Mouse (Mus musculus) frontal cortex, postnatal 14 days (tissue): ENCODE measurements around the gene Arl3.

Source experiments
- DNase-seq, 2 experiments: peaks; one replicate each; pipeline ENCODE4 v3.0.0; 2022; ENCODE audit warnings: low spot score in 2 of 2

The Arl3 gene

DNA sequence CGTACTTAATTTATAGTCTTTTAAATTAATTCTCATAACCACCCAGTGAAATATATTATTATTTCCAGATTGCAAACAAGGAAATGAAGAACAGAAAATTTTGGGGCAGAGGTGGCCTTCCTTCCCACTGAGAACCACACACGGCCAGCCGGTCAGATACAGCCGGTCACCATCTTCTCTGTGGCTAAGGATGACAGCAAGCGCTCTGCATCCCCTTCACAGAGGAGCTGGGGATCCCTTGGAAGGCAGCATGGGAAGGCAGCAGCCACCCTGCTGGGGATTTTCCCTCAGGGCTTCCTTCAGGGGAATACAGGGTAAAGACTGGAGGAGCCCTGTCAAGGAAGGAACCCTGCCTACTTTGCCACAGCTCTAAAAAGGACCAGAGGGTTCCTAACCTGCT is 39.5 kb downstream of the Arl3 start:
- DNase-seq: no peak

DNA sequence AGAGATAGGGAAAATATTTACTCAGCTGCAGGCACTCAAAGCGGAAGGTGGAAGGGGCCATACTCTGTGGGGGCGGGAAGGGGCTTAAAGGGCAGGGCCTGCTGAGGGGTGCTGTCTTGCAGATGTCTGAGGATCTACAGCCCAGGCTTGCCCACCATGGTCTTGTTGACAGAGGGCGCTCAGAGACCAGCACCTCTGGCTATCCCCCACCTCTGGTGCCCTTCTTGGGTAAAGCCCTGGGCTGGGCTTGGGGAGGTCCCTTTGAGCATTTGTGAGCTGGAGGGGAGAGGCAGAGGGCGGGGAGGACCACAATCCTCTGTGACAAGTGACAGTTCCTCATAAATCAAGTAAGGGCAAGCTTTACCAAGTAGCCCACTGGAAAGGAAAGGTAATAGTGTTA is 39.9 kb downstream of the Arl3 start:
- DNase-seq: no peak

DNA sequence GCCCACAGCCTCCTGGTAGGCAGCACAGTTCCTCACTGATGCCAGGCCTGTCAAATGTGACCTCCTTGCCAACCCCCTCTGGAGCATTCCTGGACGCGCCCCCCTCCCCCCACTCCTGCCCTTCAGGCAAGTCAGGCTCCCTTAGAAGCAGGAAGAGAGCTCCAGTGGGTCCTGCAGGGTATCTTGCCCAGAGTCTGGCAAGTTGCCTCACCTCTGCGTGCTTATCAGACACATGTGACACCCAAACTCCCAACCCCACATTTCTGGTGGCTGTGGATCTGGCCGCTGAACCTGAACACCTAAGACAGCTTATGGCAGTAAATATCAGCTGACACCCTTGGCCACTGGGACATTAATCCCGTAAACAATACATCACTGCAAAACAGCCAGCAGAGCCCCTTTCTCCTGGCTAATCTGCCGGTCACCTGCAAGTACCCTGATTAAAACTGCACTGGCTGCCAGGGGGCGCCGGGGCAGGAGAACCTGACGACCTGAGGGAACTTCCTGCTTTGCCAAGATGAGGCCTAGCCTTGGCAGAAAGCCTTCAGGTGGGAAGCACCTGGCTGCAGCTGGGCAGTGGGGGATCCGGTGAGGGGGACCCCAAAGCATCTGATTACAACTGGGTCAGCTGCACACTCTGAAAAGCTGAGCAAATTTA is 40.8 kb downstream of the Arl3 start:
- no peak for DNase-seq

DNA sequence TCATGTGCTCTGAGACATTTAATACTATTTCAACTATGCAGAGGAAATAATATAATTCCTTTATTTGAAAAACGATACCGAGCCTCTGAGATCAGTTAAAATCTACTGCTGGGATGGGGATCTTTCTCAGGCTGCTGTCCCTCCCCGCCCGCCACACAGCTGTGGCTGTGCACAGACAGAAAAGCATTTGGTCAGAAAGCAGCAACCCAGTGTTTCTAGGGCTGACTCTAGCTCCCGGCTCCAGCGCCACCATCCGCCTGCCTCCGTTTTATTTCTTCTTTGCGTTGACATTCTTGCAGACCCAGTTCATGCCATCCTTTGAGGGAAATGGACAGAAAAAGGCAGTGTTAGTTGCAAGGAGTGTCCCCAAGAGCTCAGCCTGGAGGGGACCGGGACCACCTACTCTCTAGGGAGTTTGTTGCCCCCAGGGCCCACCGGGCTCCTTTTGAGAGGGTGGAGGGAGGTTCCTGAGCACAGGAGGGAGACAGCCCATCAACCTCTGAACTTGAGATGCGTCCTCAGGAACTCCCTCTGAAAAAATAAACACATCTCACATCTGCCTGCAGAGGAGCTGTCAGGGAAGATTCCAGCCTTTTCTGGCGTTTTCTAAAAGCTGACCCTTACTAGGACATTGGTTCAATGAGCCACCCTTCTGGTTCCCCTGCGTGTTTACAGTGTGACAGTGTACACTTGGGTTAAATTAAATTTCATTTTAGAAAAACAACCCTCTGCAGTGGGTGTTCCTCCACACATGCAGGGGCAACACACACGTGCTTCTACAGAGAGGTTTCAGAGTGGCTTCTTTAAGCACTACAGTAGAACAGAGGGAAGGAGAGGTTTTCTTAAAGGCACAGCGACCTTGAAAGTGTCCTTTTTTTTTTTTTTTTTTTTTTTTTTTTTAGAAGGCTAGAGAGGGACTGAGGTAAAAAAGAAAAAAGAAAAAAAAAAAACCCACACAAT is 41.6 kb downstream of the Arl3 start:
- DNase-seq: no peak

DNA sequence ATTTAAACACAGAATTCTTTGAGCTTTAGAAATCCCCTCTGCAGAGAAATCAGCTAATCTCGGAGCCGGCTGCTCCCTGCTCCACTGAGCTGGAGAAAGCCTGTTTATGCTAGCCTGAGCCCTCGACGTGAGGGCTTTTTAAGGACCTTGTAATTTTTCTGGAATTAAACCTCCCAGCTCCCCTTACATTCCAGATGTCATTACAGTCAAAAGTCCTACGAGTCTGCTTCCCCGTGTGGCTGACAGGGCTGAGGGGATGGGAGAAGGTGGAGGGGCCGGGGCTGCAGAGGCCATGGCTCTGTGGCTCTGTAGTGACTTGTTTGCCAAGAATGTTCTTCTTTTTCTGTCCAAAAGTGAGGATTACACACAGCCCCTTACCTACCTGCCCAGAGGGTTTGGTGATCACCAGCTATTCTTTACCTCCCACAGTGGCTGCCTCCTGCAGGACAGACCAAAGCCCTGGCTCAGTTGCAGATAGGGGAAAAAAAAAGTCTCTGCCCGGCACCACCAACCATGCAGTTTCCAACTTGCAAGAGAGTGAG is 42.5 kb downstream of the Arl3 start:
- DNase-seq: no peak

DNA sequence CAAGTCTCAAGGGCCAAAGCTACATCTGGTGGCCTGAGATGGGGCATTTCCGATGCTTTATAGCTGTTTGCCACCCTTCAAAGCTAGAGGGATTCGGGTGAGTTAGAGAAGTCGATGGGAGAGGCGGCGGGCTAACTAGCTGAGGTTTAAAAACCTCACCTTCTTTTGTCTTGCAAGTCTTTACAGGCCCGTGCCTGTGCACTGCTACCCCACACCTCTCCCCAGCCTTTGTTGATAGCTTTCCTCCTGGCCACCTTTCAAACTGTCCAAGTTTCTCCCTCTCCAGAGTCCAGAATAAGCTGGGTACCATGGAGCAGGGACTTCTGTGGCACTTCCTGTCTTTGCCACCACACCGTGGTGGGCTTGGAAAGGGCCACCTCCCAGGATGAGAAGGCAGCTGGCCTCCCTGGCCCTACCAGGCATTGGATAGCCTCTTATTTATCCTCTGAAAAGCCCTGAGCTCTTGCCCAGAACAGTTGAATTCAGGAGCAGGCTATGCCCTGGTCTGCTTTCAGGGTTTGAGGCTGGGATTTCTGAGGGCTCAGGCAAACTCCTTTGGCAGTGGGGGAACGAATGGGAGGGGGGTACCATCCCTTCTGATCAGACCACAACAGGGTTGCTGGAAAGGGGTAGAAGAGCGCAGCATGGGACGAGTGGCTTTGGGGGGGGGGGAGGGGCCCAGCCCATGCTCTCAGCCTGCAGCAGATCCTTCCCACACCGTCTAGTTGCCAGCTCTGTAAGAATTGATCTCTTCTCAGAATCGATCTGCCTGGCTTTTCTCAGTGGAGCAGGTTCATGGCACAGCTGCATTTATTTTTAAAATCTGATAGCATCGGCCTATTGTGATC is 43.2 kb downstream of the Arl3 start:
- DNase-seq: no peak

DNA sequence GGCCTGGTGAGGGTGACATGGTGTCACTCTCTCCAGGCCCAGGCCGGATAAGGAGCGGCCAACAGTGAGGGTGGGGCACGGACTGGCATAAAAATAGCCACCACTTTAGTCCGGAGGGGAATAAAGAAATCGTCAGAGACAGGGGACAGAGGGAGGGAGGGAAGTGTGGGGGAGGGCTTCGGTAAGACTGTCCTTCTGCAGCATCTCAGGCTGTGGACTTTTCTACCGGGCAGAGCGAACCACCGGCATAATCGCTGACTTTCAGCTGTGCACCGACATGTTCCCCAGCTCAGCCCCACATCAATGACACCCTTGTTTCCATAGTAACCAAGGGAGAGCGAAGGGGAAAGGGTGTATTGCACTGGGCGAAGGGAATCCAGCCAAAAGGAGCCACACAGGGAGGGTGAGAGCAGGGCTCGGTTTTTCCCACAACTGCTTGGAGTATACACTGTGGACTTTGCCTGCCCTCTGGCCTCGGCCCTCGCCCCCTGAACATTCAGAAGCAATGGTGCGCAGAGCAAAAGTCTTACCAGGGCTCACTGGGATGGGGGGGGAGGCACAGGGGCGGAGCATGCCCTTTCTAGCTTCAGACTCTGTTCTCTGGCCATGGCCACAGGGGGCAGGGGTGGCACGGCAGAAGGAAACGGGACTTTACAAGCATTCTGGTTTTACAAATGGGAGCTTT is 44.3 kb downstream of the Arl3 start:
- no peak for DNase-seq

DNA sequence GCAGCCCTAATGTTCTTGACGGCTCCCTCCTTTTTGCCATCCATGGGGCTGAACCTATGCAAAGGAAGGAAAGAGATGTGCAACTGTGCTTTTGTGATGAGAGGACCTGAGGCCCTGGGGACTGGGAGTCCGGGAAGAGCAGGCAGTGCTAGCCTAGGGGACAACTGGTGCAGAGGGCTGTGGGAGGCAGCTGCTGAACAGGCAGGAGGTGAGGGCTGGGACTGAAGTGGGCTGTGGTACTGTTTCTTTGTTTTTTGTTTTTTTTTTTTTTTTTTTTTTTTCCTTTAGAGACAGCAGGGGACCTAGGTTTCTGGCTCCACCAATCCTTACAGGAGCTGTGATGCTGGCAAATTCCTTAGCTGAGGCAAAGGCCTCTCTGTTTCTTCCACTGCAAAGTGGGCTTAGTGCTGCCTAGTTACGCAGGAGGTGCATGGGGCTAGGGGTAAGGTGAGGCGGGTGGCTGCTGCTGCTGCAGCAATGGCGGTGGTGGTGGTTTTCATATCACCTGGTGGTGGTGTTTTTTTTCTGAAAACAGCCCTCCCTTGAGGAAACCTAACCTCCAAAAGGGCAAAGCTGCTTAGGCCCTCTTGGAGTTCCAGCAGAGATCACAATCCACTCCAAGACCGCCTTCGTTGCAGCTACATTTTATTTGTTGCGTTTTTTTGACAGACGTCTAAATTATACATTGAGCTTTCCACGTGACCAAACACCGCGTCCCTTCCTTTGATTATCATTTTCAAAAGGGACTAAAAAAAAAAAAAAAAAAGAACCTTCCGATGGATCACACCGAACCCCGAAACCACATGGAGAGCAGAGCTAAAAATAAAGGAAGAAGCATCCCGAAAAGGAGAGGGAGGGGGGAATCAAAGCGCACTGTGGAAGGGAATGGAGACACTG is 45.1 kb downstream of the Arl3 start:
- DNase-seq: no peak

DNA sequence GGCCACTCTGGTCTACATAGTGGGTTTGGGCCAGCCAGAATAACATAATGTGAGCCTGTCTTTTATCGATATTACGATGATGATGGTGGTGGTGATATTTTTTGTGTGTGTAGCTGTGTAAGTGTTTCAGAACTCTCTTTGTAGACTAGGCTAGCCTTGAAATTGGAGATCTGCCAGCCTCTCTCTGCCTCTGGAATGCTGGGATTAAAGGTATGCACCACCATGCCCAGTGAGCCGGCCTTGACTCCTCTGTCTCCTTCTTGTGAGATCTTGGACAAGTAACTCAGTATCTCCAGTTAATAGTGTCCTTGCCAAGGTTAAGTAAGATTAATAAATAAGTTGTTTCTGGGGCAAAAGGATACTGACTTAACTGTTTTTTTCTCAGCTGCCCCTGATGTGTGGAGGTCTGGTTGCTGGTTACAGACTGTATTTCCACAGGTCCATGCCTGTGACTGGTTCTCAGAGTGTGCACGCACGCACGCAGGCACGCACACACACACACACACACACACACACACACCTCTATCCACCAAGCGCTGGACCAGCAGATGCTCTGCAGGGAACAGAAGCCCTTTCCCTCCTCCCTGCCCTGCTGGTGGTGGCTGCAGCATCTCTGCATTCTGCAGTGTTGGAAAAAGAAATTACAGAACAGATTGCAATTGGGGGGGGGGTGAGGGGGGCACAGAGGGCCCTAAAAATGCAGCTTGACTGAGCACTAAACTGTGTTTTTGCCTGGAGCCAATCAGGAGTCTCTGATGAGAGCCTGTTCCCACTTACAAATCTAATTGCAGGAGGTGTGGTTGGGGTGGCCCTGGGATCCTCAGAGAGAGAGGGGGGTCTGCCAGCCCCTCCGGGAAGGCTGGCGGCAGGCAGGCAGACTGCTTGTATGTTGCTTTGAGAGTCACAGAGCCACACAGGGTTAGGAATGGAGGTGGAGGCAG is 47.0 kb downstream of the Arl3 start:
- no peak for DNase-seq

DNA sequence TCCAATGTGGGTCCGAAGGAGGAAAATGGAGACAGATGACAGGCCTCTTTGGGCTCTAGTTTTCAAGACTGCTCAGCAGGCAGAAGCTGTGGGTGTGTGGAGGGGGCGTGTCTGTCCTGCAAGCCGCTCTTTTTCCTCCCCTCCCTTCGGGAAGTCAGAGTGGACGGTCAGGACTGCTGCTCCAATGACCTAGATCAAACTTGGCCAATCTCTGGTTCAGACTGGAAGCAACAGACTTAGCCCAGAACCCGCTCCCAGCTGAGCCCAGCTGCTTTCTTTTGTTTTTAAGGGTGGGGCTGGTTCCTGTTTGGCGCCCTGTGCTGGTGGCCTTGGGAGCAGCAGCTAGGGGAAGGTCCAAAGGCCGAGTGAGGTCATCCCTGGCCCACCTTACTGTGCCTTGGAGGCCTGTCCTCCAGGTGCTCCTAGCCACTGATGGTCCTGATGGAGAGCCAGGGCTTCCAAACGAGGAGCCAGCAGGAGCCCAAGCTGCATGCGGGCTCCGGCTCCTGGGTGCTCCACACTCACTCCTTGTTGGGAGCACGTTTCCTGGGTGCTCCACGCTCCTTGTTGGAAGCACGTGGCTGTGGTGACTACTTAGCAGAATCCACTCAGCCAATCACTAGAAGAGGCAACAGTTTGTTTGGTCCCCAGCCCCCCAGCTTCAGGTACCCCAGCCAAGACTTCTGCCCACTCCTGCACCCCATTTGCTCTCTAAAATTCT is 48.2 kb downstream of the Arl3 start:
- peak in 1 of 2 experiments; percentile 25 for DNase-seq

DNA sequence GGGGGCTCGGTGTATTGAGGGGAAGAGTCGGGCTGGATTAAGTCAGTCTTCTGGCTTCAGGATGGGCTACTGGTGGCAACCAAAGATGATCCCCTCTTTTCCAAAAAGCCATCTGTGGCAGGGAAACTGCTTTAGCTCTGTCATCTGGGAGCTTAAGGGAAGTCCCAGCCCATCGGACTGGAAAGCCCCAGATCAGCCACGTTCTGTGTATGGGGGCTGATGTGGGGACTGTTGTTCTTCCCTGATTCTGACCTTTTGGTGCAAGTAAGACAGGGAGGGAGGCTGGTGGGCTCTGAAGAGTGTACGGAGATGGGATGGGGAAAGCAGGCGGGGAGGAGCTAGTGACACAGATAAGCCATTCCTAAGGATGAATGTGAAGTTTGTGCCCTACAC is 48.9 kb downstream of the Arl3 start:
- no peak for DNase-seq

DNA sequence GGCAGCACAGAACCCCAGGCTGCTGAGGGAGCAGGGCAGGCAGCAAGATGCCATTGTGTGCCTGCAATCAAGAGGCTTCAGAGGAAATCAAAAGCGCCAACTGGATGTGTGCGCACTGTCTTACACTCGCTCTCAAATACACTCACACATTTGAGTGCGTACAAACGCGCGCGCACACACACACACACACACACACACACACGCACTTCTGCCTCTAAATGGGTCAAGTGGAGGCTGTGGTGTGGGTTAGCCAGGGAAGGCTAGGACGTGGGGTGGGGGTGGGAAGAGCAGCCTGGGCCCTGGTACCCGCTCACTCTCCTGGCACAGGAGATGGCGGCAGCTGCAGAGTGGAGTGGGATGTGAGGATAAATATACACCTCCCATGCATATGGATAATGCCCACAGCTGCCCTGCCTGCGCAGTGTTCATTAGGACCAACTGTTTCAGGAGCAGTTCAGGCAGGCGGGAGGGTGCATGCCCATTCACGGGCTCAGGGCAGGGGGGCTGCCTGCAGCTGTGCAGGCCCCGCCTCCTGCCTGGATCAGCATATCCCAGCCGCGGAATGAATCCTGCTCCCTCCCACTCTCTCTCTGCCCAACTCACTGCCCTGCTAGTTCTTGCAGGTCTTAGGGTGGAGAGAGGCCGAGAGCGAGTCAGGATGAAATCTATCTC is 49.4 kb downstream of the Arl3 start:
- DNase-seq: peak in 1 of 2 experiments; percentile 63

DNA sequence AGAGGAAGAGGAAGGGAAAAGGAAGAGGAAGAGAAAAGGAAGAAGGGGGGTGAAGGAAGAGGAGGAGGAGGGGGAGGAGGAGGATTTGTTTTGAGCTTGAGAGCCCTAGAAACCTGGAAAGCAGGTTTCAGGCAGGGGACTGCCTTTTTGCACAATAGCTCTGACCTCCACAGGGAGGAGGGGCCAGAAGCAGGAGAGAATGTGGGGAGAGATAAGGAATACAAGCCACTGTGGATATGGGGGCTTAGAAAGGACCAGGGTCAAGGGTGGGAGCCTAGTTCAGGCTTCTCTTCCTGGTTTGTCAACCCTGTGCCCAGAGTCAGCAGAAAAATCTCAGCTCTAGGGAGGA is 49.9 kb downstream of the Arl3 start:
- DNase-seq: no peak

DNA sequence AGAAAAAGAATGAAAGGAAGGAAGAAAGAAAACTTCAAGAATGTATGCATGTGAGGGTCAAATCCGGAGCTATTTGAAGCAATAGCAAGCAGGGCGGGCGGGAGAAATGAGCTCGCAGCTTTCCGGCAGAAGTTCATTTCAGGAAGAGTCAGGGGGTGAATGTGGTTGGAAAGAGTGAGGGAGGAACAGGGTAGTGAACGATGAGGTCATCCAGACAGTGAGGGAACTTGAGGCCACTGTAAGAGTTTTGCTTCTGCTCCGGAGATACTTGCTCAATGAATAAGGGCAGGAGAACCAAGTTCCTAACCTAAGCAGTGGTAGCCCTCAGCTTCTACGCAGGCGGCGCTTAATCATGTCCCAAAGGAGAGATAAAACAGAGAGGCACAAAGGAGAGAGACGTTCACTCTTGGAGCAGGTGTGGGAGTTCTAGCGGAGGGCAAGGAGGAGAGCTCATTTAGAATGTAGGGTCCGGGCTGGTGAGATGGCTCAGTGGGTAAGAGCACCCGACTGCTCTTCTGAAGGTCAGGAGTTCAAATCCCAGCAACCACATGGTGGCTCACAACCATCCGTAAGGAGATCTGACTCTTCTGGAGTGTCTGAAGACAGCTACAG is 50.5 kb downstream of the Arl3 start:
- no peak for DNase-seq

DNA sequence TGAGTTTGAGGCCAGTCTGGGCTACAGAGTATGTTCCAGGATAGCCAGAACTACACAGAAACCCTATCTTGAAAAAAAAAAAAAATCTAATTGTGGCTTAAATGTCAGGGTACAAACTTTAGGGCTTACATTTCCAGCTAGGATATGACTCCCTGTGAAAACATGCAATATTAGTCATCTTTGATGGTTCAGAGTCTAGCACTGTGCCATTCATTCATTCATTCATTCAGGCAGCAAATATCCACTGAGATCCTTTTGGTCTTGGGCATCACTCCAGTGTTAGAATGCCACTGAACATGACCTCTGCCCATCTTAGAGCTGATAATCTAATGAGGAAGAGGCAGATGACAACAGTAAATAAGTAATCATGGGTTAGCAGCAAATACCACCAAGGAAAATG is 51.3 kb downstream of the Arl3 start:
- DNase-seq: no peak

DNA sequence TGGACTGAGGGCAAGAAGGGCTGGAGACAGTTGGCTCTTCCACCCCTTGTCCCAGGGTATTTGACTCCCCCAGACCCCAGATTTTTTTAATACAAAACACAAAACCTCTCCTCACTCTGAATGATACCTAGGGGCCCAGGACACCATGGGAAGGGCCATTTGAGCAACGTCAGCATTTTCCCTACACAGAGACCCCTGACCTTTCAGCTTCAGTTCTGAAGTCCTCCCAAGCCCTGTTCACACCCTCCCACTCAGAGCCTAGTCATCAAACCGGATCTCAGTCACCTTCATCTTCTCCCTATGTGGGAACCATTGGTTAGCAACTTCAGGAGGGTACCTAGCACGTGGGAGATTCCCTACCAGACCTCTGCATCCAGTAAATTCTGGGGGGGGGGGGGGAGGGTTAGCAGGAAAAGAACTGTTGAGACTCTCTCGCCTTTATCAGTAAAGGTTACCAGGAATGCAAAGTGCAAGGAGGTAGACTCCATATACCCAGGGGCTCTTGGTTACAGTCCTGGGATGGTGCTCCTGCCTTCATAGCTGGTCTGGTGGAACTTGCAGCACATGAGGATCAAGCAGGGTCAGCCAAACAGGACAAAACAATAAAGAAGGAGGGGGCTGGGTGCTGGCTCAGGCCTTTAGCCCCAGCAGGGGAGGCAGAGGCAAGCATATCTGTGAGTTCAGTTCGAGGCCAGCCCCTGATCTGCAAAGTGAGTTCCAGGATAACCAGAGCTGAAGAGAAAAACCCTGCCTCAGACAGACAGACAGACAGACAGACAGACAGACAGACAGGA is 54.0 kb downstream of the Arl3 start:
- no peak for DNase-seq

DNA sequence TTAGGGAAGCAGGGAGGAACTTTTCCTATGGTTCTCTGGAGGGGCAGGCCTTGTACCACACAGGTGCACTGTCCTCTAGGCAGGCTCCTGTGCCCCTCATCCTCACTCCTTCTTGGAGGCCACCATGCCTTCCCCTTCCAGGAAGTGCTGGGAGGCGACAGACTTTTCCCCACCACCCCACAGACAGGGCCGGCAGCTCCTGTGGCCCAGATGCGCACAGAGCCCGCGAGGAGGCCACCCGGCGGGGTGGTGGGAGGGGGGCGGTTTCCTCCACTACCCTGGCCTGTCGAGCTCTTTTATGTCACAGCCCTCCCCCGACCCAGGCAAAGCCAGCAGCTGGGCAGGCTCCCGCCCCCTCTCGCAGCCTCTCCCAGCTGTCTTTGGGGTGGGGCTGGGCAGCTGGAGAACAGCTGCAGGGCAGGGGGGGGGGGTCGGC is 54.6 kb downstream of the Arl3 start:
- no peak for DNase-seq
